Mouse (Mus musculus) forebrain, embryonic 12.5 days (tissue): ENCODE measurements around the gene Por. TPM values are rescaled to one million over a fixed set of nuclear protein-coding genes. Genes with fewer than 3 reads are reported as not detected.
A peak's percentile ranks its signal among the peaks of the same experiment; 100 is the strongest.

Experiments used
- ATAC-seq: fragments of 200-750 bp; cut with Nextera tagmentation; 2 replicates; pipeline ENCODE4 v1.8.0; 2017; ENCODE audit warnings: moderate TSS enrichment; ENCODE audit not compliant: low FRiP score
- H3K27ac ChIP-seq: fragments of 300-500 bp; sonication (generic); 2 replicates; pipeline ENCODE4 v1.5.1; 2016; ENCODE audit warnings: mild to moderate bottlenecking
- H3K27me3 ChIP-seq: fragments of 300-500 bp; sonication (generic); 2 replicates; pipeline ENCODE4 v1.6.1; 2016; ENCODE audit warnings: mild to moderate bottlenecking
- H3K36me3 ChIP-seq: fragments of 300-500 bp; sonication (generic); replicated peaks from 2 replicates; pipeline ENCODE4 v1.6.1; 2016; ENCODE audit warnings: mild to moderate bottlenecking
- H3K4me1 ChIP-seq: fragments of 300-500 bp; sonication (generic); 2 replicates; pipeline ENCODE4 v1.6.1; 2016
- H3K4me2 ChIP-seq: fragments of 300-500 bp; sonication (generic); 2 replicates; pipeline ENCODE4 v1.6.1; 2016; ENCODE audit warnings: mild to moderate bottlenecking, moderate library complexity
- H3K4me3 ChIP-seq: fragments of 300-500 bp; sonication (generic); replicated peaks from 2 replicates; pipeline ENCODE4 v1.5.1; 2016; ENCODE audit warnings: mild to moderate bottlenecking
- H3K9ac ChIP-seq: fragments of 300-500 bp; sonication (generic); 2 replicates; pipeline ENCODE4 v1.6.1; 2016; ENCODE audit warnings: mild to moderate bottlenecking
- H3K9me3 ChIP-seq: fragments of 300-500 bp; sonication (generic); 2 replicates; pipeline ENCODE4 v1.6.1; 2016
- WGBS: fragments of 180-500 bp; shearing (Covaris S2); methylation state at CpG from one replicate; pipeline ENCODE4 v1.1.7; 2016; 5-methylcytosine and 5-hydroxymethylcytosine counted together
- polyA plus RNA-seq: library from polyadenylated mRNA; unstranded; fragments of >200 nt; fragmentation: Nextera tagmentation; extraction: Ambion mirVana; gene quantifications from 2 replicates; pipeline ENCODE4 v1.2.1, GENCODE M21; 2016

Por gene
- polyA plus RNA-seq, 1 experiment from 2014 or later: 127 TPM

- no peaks in the 10 kb centered on the region for H3K27me3 ChIP-seq
- H3K9me3 ChIP-seq: no peaks in the 10 kb centered on the region
- H3K9ac ChIP-seq: no peak overlapping the region
- ATAC-seq: no peak
- peaks cover 6% of the 10 kb centered on the region; the same call in 1 of the 2 replicates for H3K4me1 ChIP-seq
- peaks cover 48% of the 10 kb centered on the region for H3K36me3 ChIP-seq
- 0 out of 2 replicates have a peak overlapping the region, but pooled peaks have one; percentile 13 for H3K27ac ChIP-seq
- H3K4me3 ChIP-seq: no peak overlapping the region
- 86% methylated on average over 10 of the region's 10 CpGs for WGBS
- no peak overlapping the region for H3K4me2 ChIP-seq
Observed at GRCm38 (mm10) chr5:135642686-135643551, 26.9 kb upstream of the Por start.

DNA sequence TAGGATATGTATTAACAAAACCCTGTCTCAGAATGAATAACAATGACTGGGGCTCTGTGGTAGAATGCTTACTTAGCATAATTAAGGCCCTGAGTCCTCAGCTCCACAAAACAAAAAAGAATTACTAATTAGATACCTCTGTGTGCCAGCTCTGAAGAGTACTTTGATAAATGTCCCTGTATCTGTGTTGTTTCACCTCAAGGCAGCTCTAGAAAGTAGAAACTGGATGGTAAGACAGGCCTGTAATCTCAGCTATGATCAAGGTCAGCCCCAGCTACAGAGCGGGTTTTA lies 26.3 kb upstream of the Por start:
- Histone ChIP-seq H3K27me3 (no peaks in the 10 kb centered on the region), H3K9ac (no peak overlapping the region), H3K27ac (no peak overlapping the region), H3K9me3 (no peaks in the 10 kb centered on the region), H3K4me1 (peaks cover 6% of the 10 kb centered on the region; the same call in 1 of the 2 replicates), H3K4me2 (no peak overlapping the region), H3K4me3 (no peak overlapping the region), H3K36me3 (peaks cover 42% of the 10 kb centered on the region)
- no peak for ATAC-seq
- 96% methylated on average over 1 of the region's 1 CpGs for WGBS

DNA sequence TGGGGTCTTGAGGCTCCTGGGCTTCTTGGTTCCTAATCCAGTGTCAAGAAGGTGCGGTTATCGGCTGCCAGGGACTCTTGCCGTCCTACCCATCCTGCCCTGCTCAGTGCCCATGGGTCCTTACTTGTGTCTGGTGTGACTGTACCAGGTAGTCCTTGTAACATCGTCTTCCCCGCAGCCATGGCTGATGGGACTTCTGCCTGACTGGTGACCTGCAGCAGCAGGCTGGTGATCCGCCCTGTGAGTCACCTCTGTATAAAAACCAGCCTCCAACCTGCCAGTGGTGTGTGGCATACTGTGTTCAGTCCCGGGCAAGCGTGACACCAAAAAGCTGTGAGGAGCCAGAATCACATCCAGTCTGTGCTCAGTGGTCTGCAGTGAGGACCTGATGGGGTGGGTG lies 26.0 kb upstream of the Por start:
- ATAC-seq: no peak
- no peaks in the 10 kb centered on the region for H3K27me3 ChIP-seq
- H3K9ac ChIP-seq: no peak overlapping the region
- H3K4me1 ChIP-seq: peaks cover 6% of the 10 kb centered on the region; the same call in 1 of the 2 replicates
- WGBS: 97% methylated on average over 8 of the region's 8 CpGs
- H3K9me3 ChIP-seq: no peaks in the 10 kb centered on the region
- H3K4me2 ChIP-seq: no peak overlapping the region
- H3K36me3 ChIP-seq: peaks cover 39% of the 10 kb centered on the region
- no peak overlapping the region for H3K27ac ChIP-seq
- no peak overlapping the region for H3K4me3 ChIP-seq

- Histone ChIP-seq H3K4me2 (no peak overlapping the region), H3K27me3 (no peaks in the 10 kb centered on the region), H3K9me3 (no peaks in the 10 kb centered on the region), H3K4me3 (no peak overlapping the region), H3K36me3 (peaks cover 25% of the 10 kb centered on the region), H3K9ac (no peak overlapping the region), H3K27ac (no peak overlapping the region), H3K4me1 (peaks cover 6% of the 10 kb centered on the region; the same call in 1 of the 2 replicates)
- no peak for ATAC-seq
- WGBS: 88% methylated on average over 5 of the region's 5 CpGs
Observed at GRCm38 (mm10) chr5:135645330-135645729, 24.5 kb upstream of the Por start.

GRCm38 (mm10) chr5:135646038-135646437 lies 23.8 kb upstream of the Por start:
- Histone ChIP-seq H3K36me3 (peaks cover 19% of the 10 kb centered on the region), H3K27me3 (no peaks in the 10 kb centered on the region), H3K4me1 (peaks cover 6% of the 10 kb centered on the region; the same call in 1 of the 2 replicates), H3K4me3 (no peak overlapping the region), H3K9ac (no peak overlapping the region), H3K4me2 (no peak overlapping the region), H3K9me3 (no peaks in the 10 kb centered on the region), H3K27ac (no peak overlapping the region)
- 88% methylated on average over 6 of the region's 6 CpGs for WGBS
- no peak for ATAC-seq

- Histone ChIP-seq H3K4me1 (no peaks in the 10 kb centered on the region), H3K9ac (no peak overlapping the region), H3K9me3 (no peaks in the 10 kb centered on the region), H3K4me3 (no peak overlapping the region), H3K36me3 (0 out of 2 replicates have a peak, but pooled peaks cover 5% of the 10 kb centered on the region), H3K4me2 (no peak overlapping the region), H3K27me3 (no peaks in the 10 kb centered on the region), H3K27ac (no peak overlapping the region)
- no peak for ATAC-seq
- WGBS: 86% methylated on average over 9 of the region's 9 CpGs
Observed at GRCm38 (mm10) chr5:135648461-135649308, 21.1 kb upstream of the Por start.

GRCm38 (mm10) chr5:135649309-135649633 lies 20.6 kb upstream of the Por start:
- Histone ChIP-seq H3K27ac (no peak overlapping the region), H3K4me1 (no peaks in the 10 kb centered on the region), H3K9me3 (no peaks in the 10 kb centered on the region), H3K36me3 (no peaks in the 10 kb centered on the region), H3K4me2 (no peak overlapping the region), H3K9ac (no peak overlapping the region), H3K4me3 (no peak overlapping the region), H3K27me3 (no peaks in the 10 kb centered on the region)
- no peak for ATAC-seq
- WGBS: 70% methylated on average over 1 of the region's 1 CpGs

- Histone ChIP-seq H3K4me3 (no peak overlapping the region), H3K27me3 (no peaks in the 10 kb centered on the region), H3K9me3 (no peaks in the 10 kb centered on the region), H3K4me2 (no peak overlapping the region), H3K9ac (no peak overlapping the region), H3K4me1 (no peaks in the 10 kb centered on the region), H3K27ac (no peak overlapping the region), H3K36me3 (no peaks in the 10 kb centered on the region)
- WGBS: 86% methylated on average over 3 of the region's 3 CpGs
- no peak for ATAC-seq
Observed at GRCm38 (mm10) chr5:135651536-135651935, 18.3 kb upstream of the Por start.

DNA sequence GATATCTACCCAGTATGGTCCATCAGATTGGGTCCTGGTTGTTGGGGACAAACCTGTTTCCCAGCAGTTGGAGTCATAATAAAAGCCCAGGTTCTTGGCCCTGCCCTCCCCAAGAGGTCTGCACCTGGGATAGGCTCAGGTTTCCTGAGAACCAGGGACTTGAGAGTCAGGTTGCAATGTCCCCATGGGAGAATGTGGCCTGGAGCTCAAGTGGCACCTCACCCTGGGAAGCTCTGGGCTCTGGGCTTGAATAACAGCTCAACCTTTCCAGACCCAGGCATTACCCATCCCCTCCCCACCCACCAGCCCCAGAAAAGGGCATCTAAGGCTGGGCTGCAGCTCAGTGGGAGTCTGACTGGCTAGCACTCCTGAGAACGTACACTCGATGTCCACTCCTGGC lies 16.6 kb upstream of the Por start:
- no peaks in the 10 kb centered on the region for H3K9me3 ChIP-seq
- no peaks in the 10 kb centered on the region for H3K36me3 ChIP-seq
- H3K27ac ChIP-seq: no peak overlapping the region
- 73% methylated on average over 2 of the region's 2 CpGs for WGBS
- no peak overlapping the region for H3K9ac ChIP-seq
- H3K4me1 ChIP-seq: no peaks in the 10 kb centered on the region
- no peak overlapping the region for H3K4me3 ChIP-seq
- no peak for ATAC-seq
- no peaks in the 10 kb centered on the region for H3K27me3 ChIP-seq
- no peak overlapping the region for H3K4me2 ChIP-seq

DNA sequence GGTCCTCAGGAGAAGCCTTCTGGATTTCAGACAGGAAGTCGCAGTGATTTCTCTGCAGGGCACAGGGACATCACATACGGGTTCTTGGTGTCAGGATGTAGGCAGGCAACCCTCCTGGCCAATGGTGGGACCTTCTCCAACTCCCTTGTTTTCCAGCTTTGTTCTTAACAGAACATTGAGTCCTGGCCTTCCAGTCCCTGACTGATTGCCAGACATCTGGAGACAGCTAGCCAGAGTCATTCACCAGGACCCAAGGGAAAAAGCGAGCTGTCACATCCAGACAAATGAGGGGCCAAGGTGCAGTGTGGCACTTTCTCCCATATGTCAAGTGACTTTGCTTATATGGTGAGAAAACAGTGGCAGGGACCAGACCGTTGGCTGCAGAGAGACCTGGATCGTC lies 13.8 kb upstream of the Por start:
- Histone ChIP-seq H3K27ac (no peak overlapping the region), H3K27me3 (no peaks in the 10 kb centered on the region), H3K36me3 (no peaks in the 10 kb centered on the region), H3K4me1 (no peaks in the 10 kb centered on the region), H3K4me3 (no peak overlapping the region), H3K4me2 (no peak overlapping the region), H3K9ac (no peak overlapping the region), H3K9me3 (no peaks in the 10 kb centered on the region)
- ATAC-seq: no peak
- 85% methylated on average over 5 of the region's 5 CpGs for WGBS

DNA sequence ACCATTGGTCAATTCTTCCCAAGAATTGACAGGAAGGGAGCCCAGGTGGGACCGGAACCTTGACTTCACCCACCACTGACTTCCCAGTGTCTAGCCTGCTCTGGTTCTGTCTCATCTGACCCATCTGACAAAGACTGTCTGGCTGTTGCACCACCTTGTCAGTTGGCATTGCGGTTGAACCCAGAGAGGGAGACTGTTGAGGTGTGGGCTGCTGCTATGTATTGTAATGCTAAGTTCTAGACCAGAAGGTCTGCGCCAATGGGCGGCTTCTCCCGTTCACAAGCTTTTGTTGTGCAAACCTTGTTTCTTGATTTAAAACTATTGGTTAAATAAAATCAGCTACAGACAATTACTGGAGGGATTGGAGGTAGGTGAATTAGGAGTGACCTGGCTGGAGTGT lies 12.7 kb upstream of the Por start:
- H3K4me3 ChIP-seq: no peak overlapping the region
- H3K4me1 ChIP-seq: no peaks in the 10 kb centered on the region
- H3K9me3 ChIP-seq: no peaks in the 10 kb centered on the region
- H3K27me3 ChIP-seq: no peaks in the 10 kb centered on the region
- H3K27ac ChIP-seq: no peak overlapping the region
- WGBS: 82% methylated on average over 5 of the region's 5 CpGs
- H3K4me2 ChIP-seq: no peak overlapping the region
- no peaks in the 10 kb centered on the region for H3K36me3 ChIP-seq
- ATAC-seq: no peak
- no peak overlapping the region for H3K9ac ChIP-seq

DNA sequence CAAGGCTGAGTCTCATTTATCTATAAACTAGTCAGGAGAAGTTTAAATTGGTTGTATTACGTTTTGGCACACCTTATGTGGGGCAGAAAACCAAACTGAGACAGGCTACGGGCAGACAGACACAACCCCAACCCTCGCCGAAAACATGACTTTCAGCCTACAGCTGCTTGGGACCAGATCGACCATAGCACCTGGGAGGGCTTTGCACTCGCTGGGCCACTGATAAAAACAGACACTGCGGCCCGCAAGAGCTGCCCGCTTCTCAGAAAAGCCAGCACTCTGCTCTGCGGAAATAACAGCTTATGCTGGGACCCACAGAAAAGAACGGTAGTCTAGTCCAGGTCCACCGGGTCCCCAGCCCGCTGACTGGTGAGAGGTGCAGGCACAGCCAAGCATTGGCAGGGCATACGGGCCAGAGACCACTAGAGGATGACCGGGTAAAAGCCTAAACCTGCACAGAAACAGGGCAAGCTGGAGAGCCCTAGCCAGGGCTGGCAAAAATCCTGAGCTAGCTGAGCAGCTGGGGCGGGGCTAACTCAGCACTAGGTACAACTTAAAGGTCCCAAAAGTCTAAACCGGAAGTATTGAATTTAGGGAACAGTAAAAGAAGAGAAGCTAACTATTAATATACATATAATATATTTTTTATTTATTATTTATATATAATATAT lies 12.0 kb upstream of the Por start:
- H3K4me3 ChIP-seq: no peak overlapping the region
- H3K36me3 ChIP-seq: no peaks in the 10 kb centered on the region
- no peak for ATAC-seq
- no peak overlapping the region for H3K4me2 ChIP-seq
- H3K27me3 ChIP-seq: no peaks in the 10 kb centered on the region
- H3K4me1 ChIP-seq: no peaks in the 10 kb centered on the region
- no peak overlapping the region for H3K27ac ChIP-seq
- no peak overlapping the region for H3K9ac ChIP-seq
- WGBS: 61% methylated on average over 17 of the region's 17 CpGs
- no peaks in the 10 kb centered on the region for H3K9me3 ChIP-seq
